Mouse (Mus musculus) thymus, adult 18-20 months (tissue): ENCODE data around the gene Rnf121.
"Not testable (repeated sequence)": the region's sequence is repeated elsewhere in the genome, so short reads cannot be mapped to it uniquely, and the experiment has no call there.

ENCODE experiments used
- DNase-seq, 2 experiments: peaks; one replicate each; pipeline ENCODE4 v3.0.0; 2022; ENCODE audit warnings: mixed read lengths in 2 of 2

Rnf121 gene

GRCm38 (mm10) chr7:102063891-102064290, 1.4 kb downstream of the Rnf121 start:
- DNase-seq: no peak

GRCm38 (mm10) chr7:102062203-102062602, 3.1 kb downstream of the Rnf121 start:
- DNase-seq: no peak

- DNase-seq: no peak
Measured at GRCm38 (mm10) chr7:102061353-102061752, 3.9 kb downstream of the Rnf121 start.

- not testable (repeated sequence) for DNase-seq
Measured at GRCm38 (mm10) chr7:102048524-102048923, 16.7 kb downstream of the Rnf121 start.

GRCm38 (mm10) chr7:102042314-102042713, 23.0 kb downstream of the Rnf121 start:
- no peak for DNase-seq

- no peak for DNase-seq
Measured at GRCm38 (mm10) chr7:102037318-102037717, 28.0 kb downstream of the Rnf121 start.

- DNase-seq: no peak
Measured at GRCm38 (mm10) chr7:102035534-102035933, 29.7 kb downstream of the Rnf121 start.

GRCm38 (mm10) chr7:102034904-102035303, 30.4 kb downstream of the Rnf121 start:
- DNase-seq: no peak

GRCm38 (mm10) chr7:102025187-102026119, 39.8 kb downstream of the Rnf121 start:
- DNase-seq: no peak

- no peak for DNase-seq
Measured at GRCm38 (mm10) chr7:102023821-102024220, 41.4 kb downstream of the Rnf121 start.

- not testable (repeated sequence) for DNase-seq
Measured at GRCm38 (mm10) chr7:102020934-102021333, 44.3 kb downstream of the Rnf121 start.

- no peak for DNase-seq
Measured at GRCm38 (mm10) chr7:102019362-102019761, 45.9 kb downstream of the Rnf121 start.

GRCm38 (mm10) chr7:102018590-102018989, 46.7 kb downstream of the Rnf121 start, which contains the start of gene Il18bp:
Gene Il18bp, minus strand, starts transcription at chr7:102018690.
- DNase-seq: no peak

GRCm38 (mm10) chr7:102018034-102018433, 47.2 kb downstream of the Rnf121 start:
- no peak for DNase-seq

GRCm38 (mm10) chr7:102017452-102017851, 47.8 kb downstream of the Rnf121 start:
- DNase-seq: no peak

GRCm38 (mm10) chr7:102016936-102017335, 48.3 kb downstream of the Rnf121 start:
- DNase-seq: no peak

GRCm38 (mm10) chr7:102014995-102015394, 50.3 kb downstream of the Rnf121 start:
- DNase-seq: no peak

- DNase-seq: no peak
Measured at GRCm38 (mm10) chr7:102013416-102013815, 51.9 kb downstream of the Rnf121 start.

GRCm38 (mm10) chr7:102011855-102012254, 53.4 kb downstream of the Rnf121 start:
- no peak for DNase-seq

GRCm38 (mm10) chr7:102006520-102006919, 58.7 kb downstream of the Rnf121 start:
- DNase-seq: no peak

- no peak for DNase-seq
Measured at GRCm38 (mm10) chr7:102000921-102001630, 64.2 kb downstream of the Rnf121 start.

- DNase-seq: no peak
Measured at GRCm38 (mm10) chr7:102000296-102000695, 65.0 kb downstream of the Rnf121 start.

- no peak for DNase-seq
Measured at GRCm38 (mm10) chr7:101999461-102000151, 65.7 kb downstream of the Rnf121 start.
